Mouse (Mus musculus) lung, embryonic 16.5 days (tissue): Measurements from ENCODE around the gene Trub1. TPM values are rescaled to one million over a fixed set of nuclear protein-coding genes. Genes with fewer than 3 reads are reported as not detected.
A peak's percentile ranks its signal among the peaks of the same experiment; 100 is the strongest.

ENCODE experiments used
- ATAC-seq: fragments of 200-750 bp; cut with Nextera tagmentation; 2 replicates; pipeline ENCODE4 v1.8.0; 2017; ENCODE audit warnings: low read depth, mild to moderate bottlenecking, moderate library complexity
- H3K27ac ChIP-seq: fragments of 300-500 bp; sonication (generic); 2 replicates; pipeline ENCODE4 v1.5.1; 2014; ENCODE audit warnings: mild to moderate bottlenecking, control low read depth, low read length
- H3K27me3 ChIP-seq: fragments of 300-500 bp; sonication (generic); 2 replicates; pipeline ENCODE4 v1.6.1; 2014; ENCODE audit warnings: low read depth, low read length, mixed read lengths; ENCODE audit not compliant: control insufficient read depth, insufficient read depth
- H3K36me3 ChIP-seq: fragments of 300-500 bp; sonication (generic); 2 replicates; pipeline ENCODE4 v1.6.1; 2014; ENCODE audit warnings: low read length; ENCODE audit not compliant: control insufficient read depth, insufficient read depth
- H3K4me1 ChIP-seq: fragments of 300-500 bp; sonication (generic); replicated peaks from 2 replicates; pipeline ENCODE4 v1.6.1; 2014; ENCODE audit warnings: low read length, mixed read lengths; ENCODE audit not compliant: control insufficient read depth, insufficient read depth
- H3K4me2 ChIP-seq: fragments of 300-500 bp; sonication (generic); 2 replicates; pipeline ENCODE4 v1.6.1; 2014; ENCODE audit warnings: low read depth, low read length, control low read depth
- H3K4me3 ChIP-seq: fragments of 300-500 bp; sonication (generic); 2 replicates; pipeline ENCODE4 v1.5.1; 2014; ENCODE audit warnings: mild to moderate bottlenecking, low read length, control low read depth
- H3K9ac ChIP-seq: fragments of 300-500 bp; sonication (generic); 2 replicates; pipeline ENCODE4 v1.6.1; 2014; ENCODE audit warnings: low read length, control low read depth
- H3K9me3 ChIP-seq: fragments of 300-500 bp; sonication (generic); 2 replicates; pipeline ENCODE4 v1.6.1; 2016; ENCODE audit warnings: low read length; ENCODE audit not compliant: control insufficient read depth
- WGBS: fragments of 180-500 bp; shearing (Covaris S2); extraction: QIAGEN DNeasy Blood & Tissue Kit; methylation state at CpG from one replicate; pipeline ENCODE4 v1.1.7; 2014; 5-methylcytosine and 5-hydroxymethylcytosine counted together
- polyA plus RNA-seq: library from polyadenylated mRNA; unstranded; fragments of >200 nt; fragmentation: Nextera tagmentation; extraction: Ambion mirVana; gene quantifications from 2 replicates; pipeline ENCODE4 v1.2.1, GENCODE M21; 2015

Trub1 gene
- polyA plus RNA-seq, 1 experiment from 2014 or later = 21.4 TPM

DNA sequence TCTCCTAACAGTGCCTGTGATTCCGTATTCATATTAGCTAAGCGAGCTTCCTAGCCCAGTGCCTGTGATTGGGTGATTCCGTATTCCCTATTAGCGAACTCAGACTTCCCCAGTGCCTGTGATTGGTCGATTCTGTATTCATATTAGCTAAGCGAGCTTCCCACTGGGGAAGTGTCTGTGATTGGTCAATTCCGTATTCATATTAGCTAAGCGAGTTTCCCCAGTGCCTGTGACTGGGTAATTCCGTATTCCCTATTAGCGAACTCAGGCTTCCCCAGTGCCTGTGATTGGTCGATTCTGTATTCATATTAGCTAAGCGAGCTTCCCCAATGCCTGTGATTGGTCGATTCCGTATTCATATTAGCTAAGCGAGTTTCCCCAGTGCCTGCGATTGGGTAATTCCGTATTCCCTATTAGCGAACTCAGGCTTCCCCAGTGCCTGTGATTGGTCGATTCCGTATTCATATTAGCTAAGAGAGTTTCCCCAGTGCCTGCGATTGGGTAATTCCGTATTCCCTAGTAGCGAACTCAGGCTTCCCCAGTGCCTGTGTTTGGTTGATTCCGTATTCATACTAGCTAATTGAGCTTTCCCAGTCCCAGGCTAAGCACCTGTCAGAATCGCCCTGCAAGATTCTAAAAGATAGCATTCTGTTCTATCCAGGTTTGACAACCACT is 2.7 kb downstream of the Trub1 start:
- Histone ChIP-seq H3K4me2 (no peak overlapping the region), H3K27ac (no peak overlapping the region)
- 94% methylated on average over 25 of the region's 25 CpGs for WGBS

DNA sequence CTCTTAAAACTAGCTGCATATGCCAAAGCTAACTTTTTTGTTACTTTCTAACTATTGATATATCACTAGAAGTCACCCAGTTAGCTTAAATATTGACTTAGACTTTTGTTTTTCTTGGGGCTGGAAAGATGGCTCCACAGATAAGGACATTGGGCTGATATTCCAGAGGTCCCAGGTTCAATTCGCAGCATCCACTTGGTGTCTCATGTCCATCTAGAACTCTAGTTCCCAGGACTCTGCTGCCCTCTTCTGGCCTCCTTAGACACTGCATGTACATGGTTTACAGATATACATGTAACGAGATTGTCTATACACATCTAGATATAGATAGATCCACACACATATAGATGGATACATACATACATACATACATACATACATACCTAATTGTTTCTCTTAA is 4.4 kb downstream of the Trub1 start:
- no peak overlapping the region for H3K4me2 ChIP-seq
- no peaks in the 10 kb centered on the region for H3K27me3 ChIP-seq
- WGBS = 68% methylated on average over 2 of the region's 2 CpGs
- peaks cover 2% of the 10 kb centered on the region; the same call in 1 of the 2 replicates for H3K36me3 ChIP-seq
- H3K27ac ChIP-seq = no peak overlapping the region
- H3K9me3 ChIP-seq = no peaks in the 10 kb centered on the region
- ATAC-seq = no peak
- H3K4me1 ChIP-seq = peaks cover 9% of the 10 kb centered on the region
- H3K9ac ChIP-seq = no peak overlapping the region
- H3K4me3 ChIP-seq = no peak overlapping the region

More for the DNA sequence above, 2.7 kb downstream of the Trub1 start:
- no peaks in the 10 kb centered on the region for H3K9me3 ChIP-seq
- H3K36me3 ChIP-seq = no peaks in the 10 kb centered on the region
- ATAC-seq = no peak
- H3K4me3 ChIP-seq = no peak overlapping the region
- H3K27me3 ChIP-seq = no peaks in the 10 kb centered on the region
- peaks cover 9% of the 10 kb centered on the region for H3K4me1 ChIP-seq
- H3K9ac ChIP-seq = no peak overlapping the region

DNA sequence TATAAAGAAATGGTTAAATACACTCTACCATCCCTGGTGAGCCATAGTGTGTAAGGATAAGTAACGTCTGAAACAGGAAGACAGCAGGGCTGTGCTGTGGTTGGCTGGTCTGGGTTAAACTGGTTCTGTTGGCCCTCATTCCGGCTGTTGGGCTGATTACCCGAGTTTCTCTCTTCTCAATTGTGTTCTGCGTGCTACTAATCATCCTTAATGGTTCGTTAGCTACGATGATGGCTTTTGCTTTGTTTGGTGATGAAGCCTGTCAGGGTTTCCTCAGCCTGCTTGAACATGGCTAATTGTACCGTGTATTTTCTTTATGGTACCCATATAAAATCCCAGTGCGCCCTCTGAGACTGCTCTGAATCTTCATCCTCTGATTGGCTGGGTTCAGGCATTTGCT is 11.0 kb downstream of the Trub1 start:
- H3K4me2 ChIP-seq = no peak overlapping the region
- 89% methylated on average over 8 of the region's 8 CpGs for WGBS

DNA sequence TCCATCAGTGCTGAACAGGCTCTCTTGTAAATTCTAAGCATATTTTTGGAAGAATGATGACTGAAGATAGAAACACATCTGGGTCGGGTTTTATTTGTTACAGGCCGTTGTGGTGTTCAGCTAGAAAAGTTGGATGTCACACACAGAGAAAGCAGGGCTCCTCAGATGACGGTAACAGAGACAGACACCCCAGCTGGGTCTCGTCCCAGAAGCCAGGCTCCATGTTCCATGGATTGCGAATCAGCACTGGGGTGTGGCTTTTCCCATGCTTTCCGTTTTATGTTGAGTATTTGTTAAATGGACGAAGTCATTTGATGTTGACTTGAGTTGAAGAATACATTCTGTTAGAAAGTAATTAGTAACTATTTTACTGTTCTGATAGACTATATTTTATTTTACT is 13.0 kb downstream of the Trub1 start:
- no peak overlapping the region for H3K27ac ChIP-seq
- H3K4me2 ChIP-seq = no peak overlapping the region
- 53% methylated on average over 7 of the region's 7 CpGs for WGBS
- no peaks in the 10 kb centered on the region for H3K9me3 ChIP-seq
- H3K27me3 ChIP-seq = no peaks in the 10 kb centered on the region
- H3K4me3 ChIP-seq = no peak overlapping the region
- no peak for ATAC-seq
- H3K4me1 ChIP-seq = no peaks in the 10 kb centered on the region
- no peak overlapping the region for H3K9ac ChIP-seq
- peaks cover 12% of the 10 kb centered on the region for H3K36me3 ChIP-seq

More for the DNA sequence above, 11.0 kb downstream of the Trub1 start:
- Histone ChIP-seq H3K36me3 (peaks cover 6% of the 10 kb centered on the region; the same call in 1 of the 2 replicates), H3K9me3 (no peaks in the 10 kb centered on the region), H3K27me3 (no peaks in the 10 kb centered on the region), H3K9ac (no peak overlapping the region), H3K4me3 (no peak overlapping the region), H3K4me1 (no peaks in the 10 kb centered on the region), H3K27ac (no peak overlapping the region)
- ATAC-seq = no peak

DNA sequence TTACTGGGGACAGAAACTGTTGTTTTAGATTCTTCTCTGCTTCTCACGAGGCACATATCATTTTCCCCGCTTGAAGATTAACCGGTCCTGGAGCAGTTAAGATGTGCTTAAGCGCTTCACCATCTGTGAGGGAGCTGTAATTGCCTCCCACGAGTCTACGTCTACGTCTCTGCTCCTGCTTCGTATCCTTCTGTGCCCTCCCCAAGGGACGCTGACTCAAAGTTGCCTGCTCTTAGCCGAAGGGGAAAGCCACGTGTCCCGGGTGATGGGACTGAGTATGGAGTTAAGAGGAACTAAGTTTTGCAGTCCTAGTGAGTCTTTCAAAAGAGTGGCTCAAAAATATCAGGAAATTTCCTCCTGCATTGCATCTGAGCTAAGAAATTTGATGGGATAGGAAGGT is 18.3 kb downstream of the Trub1 start:
- WGBS = 89% methylated on average over 12 of the region's 12 CpGs
- Histone ChIP-seq H3K27me3 (no peaks in the 10 kb centered on the region), H3K9ac (no peak overlapping the region), H3K27ac (no peak overlapping the region), H3K4me3 (no peak overlapping the region), H3K4me1 (peaks cover 8% of the 10 kb centered on the region), H3K36me3 (peaks cover 9% of the 10 kb centered on the region), H3K9me3 (no peaks in the 10 kb centered on the region), H3K4me2 (no peak overlapping the region)
- ATAC-seq = no peak

DNA sequence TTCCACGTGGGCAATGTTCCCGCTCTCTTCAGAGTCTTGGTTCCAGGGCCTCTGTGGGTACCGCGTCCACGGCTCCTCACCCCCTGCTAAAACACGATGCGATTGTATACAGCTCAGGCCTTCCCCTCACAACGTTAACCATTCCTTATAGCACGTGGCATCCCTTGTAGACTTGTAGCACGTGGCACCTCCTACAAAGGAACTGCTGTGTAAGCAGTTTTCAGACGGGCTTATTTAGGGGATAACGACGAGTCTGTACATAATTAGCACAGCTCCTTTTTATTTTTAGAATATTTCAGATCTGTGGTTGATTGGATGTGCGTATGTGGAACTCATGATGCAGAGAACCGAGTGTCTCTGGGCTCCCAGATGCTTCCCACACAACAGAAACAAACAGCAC is 19.5 kb downstream of the Trub1 start:
- no peak for ATAC-seq
- H3K4me3 ChIP-seq = no peak overlapping the region
- WGBS = 87% methylated on average over 15 of the region's 15 CpGs

DNA sequence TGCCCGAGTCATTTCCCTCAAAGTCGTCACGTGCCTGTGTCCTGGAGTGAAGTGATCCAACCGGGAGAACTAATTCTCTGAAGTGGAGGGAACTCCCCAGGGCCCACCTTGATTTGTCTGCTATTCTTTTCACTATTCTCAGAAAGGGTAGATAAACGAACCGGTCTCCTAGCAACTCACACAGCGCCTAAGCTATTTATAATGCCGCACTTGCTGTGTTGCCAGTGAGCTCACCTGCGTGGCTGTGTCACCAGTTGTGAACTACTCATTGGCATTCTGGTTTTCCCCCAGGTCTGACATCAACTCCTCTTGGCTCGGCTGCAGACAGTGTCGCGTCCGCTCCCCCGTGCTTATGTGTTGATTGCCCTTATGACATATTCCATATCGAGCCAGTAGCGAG is 20.6 kb downstream of the Trub1 start:
- Histone ChIP-seq H3K4me1 (peaks cover 20% of the 10 kb centered on the region), H3K4me3 (no peak overlapping the region), H3K9ac (no peak overlapping the region), H3K27me3 (no peaks in the 10 kb centered on the region), H3K9me3 (no peaks in the 10 kb centered on the region), H3K36me3 (peaks cover 9% of the 10 kb centered on the region), H3K4me2 (no peak overlapping the region), H3K27ac (no peak overlapping the region)
- WGBS = 59% methylated on average over 16 of the region's 16 CpGs
- ATAC-seq = peak; percentile 34; the same call in 1 of the 2 replicates

More for the DNA sequence above, 19.5 kb downstream of the Trub1 start:
- H3K9me3 ChIP-seq = no peaks in the 10 kb centered on the region
- no peak overlapping the region for H3K9ac ChIP-seq
- H3K4me1 ChIP-seq = peaks cover 17% of the 10 kb centered on the region
- no peak overlapping the region for H3K27ac ChIP-seq
- H3K36me3 ChIP-seq = peaks cover 9% of the 10 kb centered on the region
- H3K4me2 ChIP-seq = no peak overlapping the region
- H3K27me3 ChIP-seq = no peaks in the 10 kb centered on the region

DNA sequence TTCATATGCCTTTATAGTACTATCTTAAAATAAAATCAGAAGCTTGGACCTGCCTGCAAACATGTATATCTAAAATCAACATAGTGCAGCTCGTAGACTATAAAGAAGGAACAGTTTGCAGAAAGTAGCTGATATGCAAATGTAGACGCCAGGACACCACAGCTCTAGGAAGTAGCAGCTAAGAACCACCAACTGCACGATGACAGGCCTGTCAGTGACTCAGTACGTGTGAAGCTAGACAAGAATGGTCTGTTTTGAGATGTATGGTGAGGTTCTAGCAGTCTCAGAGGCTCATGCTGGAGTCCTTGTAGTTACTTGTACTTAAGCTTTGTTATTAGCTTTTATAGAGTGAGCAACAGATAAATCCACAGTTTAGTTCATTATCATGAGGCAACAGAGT is 22.6 kb downstream of the Trub1 start:
- WGBS = 26% methylated on average over 4 of the region's 4 CpGs
- ATAC-seq = peak; percentile 76
- Histone ChIP-seq H3K4me2 (no peak overlapping the region), H3K9ac (no peak overlapping the region), H3K27me3 (no peaks in the 10 kb centered on the region), H3K9me3 (no peaks in the 10 kb centered on the region), H3K36me3 (no peaks in the 10 kb centered on the region; the same call in 1 of the 2 replicates), H3K4me3 (no peak overlapping the region), H3K4me1 (peaks cover 25% of the 10 kb centered on the region), H3K27ac (peak overlapping the region; percentile 21; the same call in 1 of the 2 replicates)

DNA sequence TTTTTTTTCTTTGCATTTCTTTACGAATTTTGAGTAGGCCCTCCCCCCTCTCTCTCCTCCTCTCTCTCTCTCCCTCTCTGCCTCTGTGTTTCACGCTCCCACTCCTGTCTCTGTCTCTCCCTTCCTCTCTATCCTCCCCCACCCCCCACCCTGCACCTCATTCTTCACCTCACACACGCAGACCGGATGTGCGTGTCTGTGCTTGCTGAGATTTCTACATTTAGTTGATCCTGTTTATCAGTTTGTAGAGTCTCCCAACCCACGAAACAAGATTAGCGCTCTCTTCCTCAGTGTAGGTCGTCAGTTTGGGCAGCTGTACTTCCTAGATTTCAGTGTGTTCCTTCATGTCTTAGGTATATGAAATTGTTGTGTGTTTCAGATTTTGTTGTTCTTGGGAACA is 24.6 kb downstream of the Trub1 start:
- no peaks in the 10 kb centered on the region; the same call in 1 of the 2 replicates for H3K36me3 ChIP-seq
- H3K27ac ChIP-seq = no peak overlapping the region
- peaks cover 25% of the 10 kb centered on the region for H3K4me1 ChIP-seq
- no peak overlapping the region for H3K4me2 ChIP-seq
- no peak for ATAC-seq
- H3K9me3 ChIP-seq = no peaks in the 10 kb centered on the region
- H3K9ac ChIP-seq = no peak overlapping the region
- H3K4me3 ChIP-seq = no peak overlapping the region
- 31% methylated on average over 8 of the region's 8 CpGs for WGBS
- H3K27me3 ChIP-seq = no peaks in the 10 kb centered on the region
